Mouse (Mus musculus) C2C12 (cell line): ENCODE data around the gene Evi2. TPM values are rescaled to one million over a fixed set of nuclear protein-coding genes. Genes with fewer than 3 reads are reported as not detected.

Source experiments
- H3K27me3 ChIP-seq: one replicate; pipeline ENCODE4 v1.6.1; 2011; ENCODE audit not compliant: control insufficient read depth, insufficient read depth, insufficient read length
- H3K36me3 ChIP-seq: one replicate; pipeline ENCODE4 v1.6.1; 2011; ENCODE audit not compliant: control insufficient read depth, insufficient read depth
- H3K4me3 ChIP-seq: one replicate; pipeline ENCODE4 v1.5.1; 2011; ENCODE audit warnings: mild to moderate bottlenecking, control low read depth; ENCODE audit not compliant: poor library complexity, insufficient read depth, severe bottlenecking
- H3K79me2 ChIP-seq: one replicate; pipeline ENCODE4 v1.6.1; 2011; ENCODE audit not compliant: control insufficient read depth, insufficient read depth
- H3K79me3 ChIP-seq: one replicate; pipeline ENCODE4 v1.6.1; 2011; ENCODE audit warnings: low read depth, control low read depth
- H3ac ChIP-seq: one replicate; pipeline ENCODE3; 2011; ENCODE audit warnings: low read depth; ENCODE audit not compliant: control insufficient read depth, insufficient read length
- CEBPB ChIP-seq: IDR thresholded peaks from one replicate; pipeline ENCODE4 v1.6.1; 2011; ENCODE audit warnings: low read depth, mild to moderate bottlenecking, control low read depth, moderate library complexity
- CTCF ChIP-seq: IDR thresholded peaks from one replicate; pipeline ENCODE4 v1.5.1; 2011; ENCODE audit not compliant: control insufficient read depth, insufficient read depth, insufficient read length
- FOSL1 ChIP-seq: IDR thresholded peaks from one replicate; pipeline ENCODE4 v1.8.0; 2011; ENCODE audit warnings: mild to moderate bottlenecking, low read length; ENCODE audit not compliant: poor library complexity, insufficient read depth, severe bottlenecking
- MAX ChIP-seq: IDR thresholded peaks from one replicate; pipeline ENCODE4 v1.6.1; 2011; ENCODE audit warnings: mild to moderate bottlenecking, control low read depth
- MYOD1 ChIP-seq: IDR thresholded peaks from one replicate; pipeline ENCODE4 v1.6.1; 2011; ENCODE audit warnings: low read depth; ENCODE audit not compliant: control insufficient read depth, insufficient read length
- MYOG ChIP-seq: IDR thresholded peaks from one replicate; pipeline ENCODE4 v1.6.1; 2011; ENCODE audit not compliant: control insufficient read depth, insufficient read length; ENCODE audit errors: extremely low read depth
- USF1 ChIP-seq: IDR thresholded peaks from one replicate; pipeline ENCODE4 v1.6.1; 2011; ENCODE audit warnings: low read depth, mild to moderate bottlenecking, control low read depth, moderate library complexity
- polyA plus RNA-seq: library from polyadenylated mRNA; unstranded; fragments of >200 nt; fragmentation: generic; extraction: Trizol; gene quantifications from one replicate; pipeline ENCODE4 v1.2.1, GENCODE M21; 2012; ENCODE audit warnings: missing spikeins

Evi2 gene
- polyA plus RNA-seq, 1 experiment: 0.07 TPM

DNA sequence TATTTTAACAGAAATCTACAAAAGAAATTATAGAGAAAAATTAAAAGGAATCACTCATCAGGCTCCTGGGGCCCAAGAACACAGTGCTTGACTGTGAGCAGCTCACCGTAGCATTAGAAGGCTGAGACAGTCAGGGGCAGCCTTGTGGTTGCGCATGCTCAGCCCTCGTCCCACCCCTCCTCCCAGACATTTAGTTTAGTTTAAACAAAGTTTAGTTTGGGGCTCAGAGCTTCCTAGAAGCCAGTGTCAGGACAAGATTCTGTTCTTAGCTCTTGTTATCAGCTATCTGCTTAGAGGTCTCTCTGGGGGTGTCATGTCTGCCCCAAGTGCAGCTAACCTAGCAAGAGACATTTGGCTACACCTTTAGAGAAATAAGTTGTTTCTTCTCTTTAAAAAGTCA, 1.8 kb downstream of the Evi2 start:
- Histone ChIP-seq H3K27me3 (no peaks in the 10 kb centered on the region), H3K4me3 (no peak overlapping the region), H3K36me3 (peaks cover 48% of the 10 kb centered on the region), H3ac (no peak overlapping the region), H3K79me3 (no peaks in the 10 kb centered on the region), H3K79me2 (peaks cover 35% of the 10 kb centered on the region)
- TF ChIP-seq MYOD1 (no peak), MAX (no peak), CEBPB (no peak), MYOG (no peak), USF1 (no peak), FOSL1 (no peak), CTCF (no peak)

GRCm38 (mm10) chr11:79527739-79528384, 2.5 kb downstream of the Evi2 start:
- TF ChIP-seq MYOG (no peak), FOSL1 (no peak), USF1 (no peak), CEBPB (no peak), MAX (no peak), MYOD1 (no peak), CTCF (no peak)
- Histone ChIP-seq H3ac (no peak overlapping the region), H3K79me2 (peaks cover 35% of the 10 kb centered on the region), H3K27me3 (no peaks in the 10 kb centered on the region), H3K79me3 (no peaks in the 10 kb centered on the region), H3K4me3 (no peak overlapping the region), H3K36me3 (peaks cover 48% of the 10 kb centered on the region)

DNA sequence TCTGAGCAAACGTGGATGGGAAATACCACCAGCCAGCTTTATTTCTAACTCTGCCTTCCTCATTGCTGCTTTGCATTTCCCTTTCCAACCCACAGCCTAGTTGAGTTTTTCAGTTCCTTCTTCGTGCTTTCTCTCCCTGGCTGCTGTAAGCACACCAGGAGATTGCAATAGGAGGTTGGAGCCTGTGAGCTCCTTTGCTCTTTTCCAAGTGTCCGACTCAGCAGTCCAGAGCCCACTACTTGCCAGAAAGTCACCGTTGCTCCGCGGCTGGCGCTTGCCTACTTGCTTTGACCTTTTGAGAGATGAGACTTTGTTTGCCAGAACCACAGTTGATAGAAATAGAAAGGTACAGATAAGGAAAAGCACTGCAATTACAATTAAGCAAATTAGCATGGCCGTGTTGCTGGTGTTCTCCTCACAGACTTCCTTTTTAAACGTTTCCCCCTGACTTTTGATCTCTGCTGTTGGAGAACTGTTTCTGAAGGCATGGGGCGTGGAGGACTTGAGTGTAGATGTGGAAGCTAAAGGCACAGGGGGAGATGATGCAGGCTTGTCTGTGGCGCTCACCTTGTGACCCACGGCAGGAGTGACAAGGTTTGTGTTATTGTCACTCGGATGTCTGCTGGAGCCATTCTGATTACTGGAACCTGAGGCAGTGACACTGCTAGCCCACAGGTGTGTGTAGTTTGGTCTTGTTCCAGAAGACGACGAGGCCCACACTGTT, 3.2 kb downstream of the Evi2 start:
- peaks cover 35% of the 10 kb centered on the region for H3K79me2 ChIP-seq

DNA sequence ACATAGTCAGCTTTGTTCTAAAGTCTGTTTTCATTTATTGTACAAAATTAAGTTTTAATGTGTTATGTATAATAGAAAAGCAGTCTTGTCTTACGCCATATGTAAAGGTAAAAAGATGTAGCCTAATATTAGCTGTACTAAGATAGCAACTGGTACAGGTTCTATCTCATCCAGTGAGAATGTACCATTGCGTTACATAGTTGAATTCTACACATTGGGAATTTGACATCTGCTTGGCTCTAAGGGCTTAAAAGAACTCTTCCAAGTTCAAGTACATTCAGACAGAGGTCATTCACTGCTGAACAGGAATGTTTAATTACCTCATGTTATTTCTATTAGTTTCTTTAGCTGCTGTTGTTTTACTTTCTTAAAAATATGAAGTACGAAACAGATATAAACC, 3.8 kb downstream of the Evi2 start:
- H3K36me3 ChIP-seq: peaks cover 46% of the 10 kb centered on the region
- peaks cover 30% of the 10 kb centered on the region for H3K79me2 ChIP-seq
- no peaks in the 10 kb centered on the region for H3K27me3 ChIP-seq
- no peak overlapping the region for H3K4me3 ChIP-seq
- no peaks in the 10 kb centered on the region for H3K79me3 ChIP-seq
- TF ChIP-seq USF1 (no peak), CTCF (no peak), MYOG (no peak), MAX (no peak), FOSL1 (no peak), MYOD1 (no peak), CEBPB (no peak)
- H3ac ChIP-seq: no peak overlapping the region

More for the DNA sequence above, 3.2 kb downstream of the Evi2 start:
- TF ChIP-seq CTCF (no peak), FOSL1 (no peak), MYOG (no peak), MYOD1 (no peak), CEBPB (no peak), MAX (no peak), USF1 (no peak)
- no peak overlapping the region for H3K4me3 ChIP-seq
- H3ac ChIP-seq: no peak overlapping the region
- H3K79me3 ChIP-seq: no peaks in the 10 kb centered on the region
- peaks cover 48% of the 10 kb centered on the region for H3K36me3 ChIP-seq
- no peaks in the 10 kb centered on the region for H3K27me3 ChIP-seq

- Histone ChIP-seq H3K79me2 (peaks cover 41% of the 10 kb centered on the region), H3K4me3 (no peak overlapping the region), H3K36me3 (peaks cover 53% of the 10 kb centered on the region), H3K79me3 (no peaks in the 10 kb centered on the region), H3ac (no peak overlapping the region), H3K27me3 (no peaks in the 10 kb centered on the region)
- no peak for TF ChIP-seq MYOD1
- TF ChIP-seq CEBPB: no peak
- TF ChIP-seq MYOG: no peak
- no peak for TF ChIP-seq MAX
- no peak for TF ChIP-seq USF1
- TF ChIP-seq FOSL1: no peak
- TF ChIP-seq CTCF: no peak
Measured at GRCm38 (mm10) chr11:79524310-79524575, 6.1 kb downstream of the Evi2 start.
